Mouse (Mus musculus) liver, postnatal 0 days (tissue): Measurements from ENCODE around the gene Gm20388.

Experiments used
- CTCF ChIP-seq: sonication (generic); IDR thresholded peaks from 2 replicates; pipeline ENCODE4 v1.5.1; 2016; ENCODE audit warnings: antibody characterized with exemption, low read depth
- EP300 ChIP-seq: IDR thresholded peaks from 2 replicates; pipeline ENCODE4 v1.6.1; 2016; ENCODE audit warnings: antibody characterized with exemption, low read depth, mild to moderate bottlenecking

GRCm38 (mm10) chr8:122784756-122785155 lies 2874.1 kb downstream of the Gm20388 start:
- TF ChIP-seq EP300 (no peak), CTCF (no peak)
